Mouse (Mus musculus) thymus, adult 18-20 months (tissue): ENCODE data around the gene Cilp2.

ENCODE experiments used
- DNase-seq, 2 experiments: peaks; one replicate each; pipeline ENCODE4 v3.0.0; 2022; ENCODE audit warnings: mixed read lengths in 2 of 2

Gene Cilp2

DNA sequence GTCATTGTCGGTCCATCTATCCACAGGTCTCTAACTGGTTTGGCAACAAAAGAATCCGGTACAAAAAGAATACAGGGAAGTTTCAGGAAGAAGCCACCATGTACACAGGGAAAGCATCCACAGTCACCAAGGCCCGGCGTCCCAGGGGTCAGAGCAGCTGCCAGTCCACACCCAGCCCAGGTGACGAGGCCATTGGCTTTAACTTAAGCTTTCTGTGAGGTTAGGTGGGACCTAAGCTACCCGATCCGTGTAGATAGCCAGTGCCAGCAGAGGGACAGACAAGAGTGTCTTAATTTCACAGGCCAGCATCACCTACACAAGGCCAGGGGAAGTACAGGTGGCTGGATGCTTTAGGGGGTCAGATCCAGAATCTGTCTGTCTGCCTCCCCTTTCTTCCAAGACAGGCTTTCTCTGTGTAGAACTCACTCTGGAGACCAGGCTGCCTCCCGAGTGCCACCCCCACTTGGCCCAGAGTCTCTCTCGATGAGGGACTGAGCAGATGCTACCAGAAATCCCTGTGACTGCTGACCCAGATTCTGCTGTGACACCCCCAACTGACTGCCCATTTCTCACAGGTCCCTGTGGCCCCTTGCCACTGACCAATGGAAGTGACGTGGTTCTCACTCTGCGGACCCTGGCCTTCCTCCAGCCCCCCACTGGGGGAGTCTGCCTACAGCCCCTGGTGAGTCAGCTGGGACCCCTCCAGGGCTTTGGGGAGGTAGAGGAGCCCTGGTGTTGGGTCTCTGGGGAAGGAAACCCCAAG is 17.3 kb downstream of the Cilp2 start:
- DNase-seq: no peak

DNA sequence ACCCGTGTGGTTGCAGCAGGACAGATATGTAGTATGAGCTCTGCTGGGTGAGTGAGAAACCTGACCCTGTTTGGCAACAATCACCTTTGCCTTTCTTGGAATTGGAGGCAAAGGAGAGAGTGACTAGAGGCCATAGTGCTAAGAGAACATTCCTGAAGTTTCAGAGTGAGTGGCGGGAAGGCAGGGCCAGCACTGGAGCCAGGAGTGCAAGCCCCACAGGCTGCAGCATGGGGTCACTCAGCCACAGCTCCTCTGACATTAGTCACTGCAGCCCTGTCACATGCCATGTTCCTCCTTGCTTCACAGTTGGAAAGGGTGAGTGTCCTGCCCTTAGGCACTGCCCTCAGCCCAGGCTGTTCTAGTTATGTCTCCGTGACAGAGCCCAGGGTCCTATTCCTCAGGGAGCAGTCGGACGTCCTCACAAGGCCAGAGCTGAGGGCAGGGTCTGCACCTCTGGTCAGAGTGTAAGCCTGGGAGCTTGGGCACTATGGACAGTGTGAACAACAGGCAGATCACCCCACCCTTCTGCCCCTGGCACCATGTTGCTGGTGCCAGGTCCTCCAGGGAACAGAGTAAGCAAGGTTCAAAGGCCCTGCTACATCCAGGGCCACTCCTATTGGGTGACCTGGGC is 19.7 kb downstream of the Cilp2 start:
- DNase-seq: no peak

GRCm38 (mm10) chr8:69864180-69864579 is 23.3 kb downstream of the Cilp2 start:
- DNase-seq: no peak

- DNase-seq: no peak
These were observed 24.0 kb downstream of the Cilp2 start for GRCm38 (mm10) chr8:69863387-69864020.

DNA sequence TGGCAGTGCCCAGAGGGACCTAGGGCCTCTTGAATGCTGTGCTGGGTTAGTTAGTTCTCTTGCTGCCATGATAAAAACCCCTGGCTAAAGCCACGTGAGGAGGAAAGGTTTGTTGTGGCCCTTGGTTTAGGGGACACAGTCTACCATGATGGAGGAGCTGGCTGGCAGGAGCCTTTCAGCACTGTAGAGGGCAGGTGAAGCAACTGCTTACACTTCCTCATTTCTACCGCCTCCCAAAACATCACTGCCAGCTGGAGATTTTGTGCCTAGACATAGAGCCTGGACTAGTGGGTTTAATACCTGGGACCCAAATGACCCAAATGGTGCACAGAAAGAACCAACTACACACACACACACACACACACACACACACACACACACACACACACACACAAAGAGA is 26.2 kb downstream of the Cilp2 start:
- no peak for DNase-seq

- DNase-seq: no peak
These were observed 26.7 kb downstream of the Cilp2 start for GRCm38 (mm10) chr8:69860807-69861206.

GRCm38 (mm10) chr8:69853869-69854268 is 33.6 kb downstream of the Cilp2 start:
- no peak for DNase-seq

GRCm38 (mm10) chr8:69850926-69851506 is 36.5 kb downstream of the Cilp2 start:
- no peak for DNase-seq

GRCm38 (mm10) chr8:69849899-69850298 is 37.6 kb downstream of the Cilp2 start:
- no peak for DNase-seq

- no peak for DNase-seq
These were observed 38.5 kb downstream of the Cilp2 start for GRCm38 (mm10) chr8:69848951-69849350.

DNA sequence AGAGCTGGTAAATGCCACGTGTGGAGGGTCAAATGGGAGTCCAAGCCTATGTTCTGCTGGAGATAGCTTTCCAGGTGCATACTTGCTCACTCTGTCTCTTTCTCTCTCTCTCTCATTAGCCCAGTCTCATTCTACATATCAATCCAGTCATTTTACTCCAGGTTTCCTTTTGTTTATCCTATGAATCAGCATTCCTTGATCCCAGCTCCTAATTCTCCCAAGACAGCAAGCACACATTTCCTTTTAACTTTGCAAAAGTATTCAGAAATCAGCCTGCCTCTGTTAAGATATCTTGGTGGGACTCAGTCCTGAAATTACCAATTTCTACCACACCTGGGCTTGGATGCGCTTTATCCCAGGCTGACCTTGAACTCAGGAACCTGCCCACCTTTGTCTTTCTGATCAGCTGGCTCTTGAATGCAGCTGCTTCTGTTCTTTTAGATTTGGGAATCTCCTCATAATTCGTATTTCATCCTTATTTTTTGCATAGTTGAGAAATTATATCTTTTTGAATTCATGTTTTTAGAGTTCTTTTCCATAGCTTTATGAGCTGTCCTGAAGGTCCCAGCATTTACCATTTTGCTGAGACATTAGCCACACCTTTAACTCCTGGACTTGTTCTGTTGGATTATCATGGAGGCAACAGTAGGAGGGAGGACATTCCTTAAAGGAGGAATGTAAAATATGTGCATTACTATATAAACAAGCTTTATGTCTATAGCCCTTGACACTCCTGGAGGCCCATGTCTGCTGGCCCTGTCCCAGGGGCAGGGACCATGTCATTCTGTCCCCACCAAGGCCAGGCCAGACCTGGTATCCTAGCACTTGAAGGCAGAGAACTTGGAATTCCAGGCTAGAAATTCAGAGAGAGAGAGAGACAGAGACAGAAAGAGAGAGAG is 40.1 kb downstream of the Cilp2 start:
- DNase-seq: no peak

DNA sequence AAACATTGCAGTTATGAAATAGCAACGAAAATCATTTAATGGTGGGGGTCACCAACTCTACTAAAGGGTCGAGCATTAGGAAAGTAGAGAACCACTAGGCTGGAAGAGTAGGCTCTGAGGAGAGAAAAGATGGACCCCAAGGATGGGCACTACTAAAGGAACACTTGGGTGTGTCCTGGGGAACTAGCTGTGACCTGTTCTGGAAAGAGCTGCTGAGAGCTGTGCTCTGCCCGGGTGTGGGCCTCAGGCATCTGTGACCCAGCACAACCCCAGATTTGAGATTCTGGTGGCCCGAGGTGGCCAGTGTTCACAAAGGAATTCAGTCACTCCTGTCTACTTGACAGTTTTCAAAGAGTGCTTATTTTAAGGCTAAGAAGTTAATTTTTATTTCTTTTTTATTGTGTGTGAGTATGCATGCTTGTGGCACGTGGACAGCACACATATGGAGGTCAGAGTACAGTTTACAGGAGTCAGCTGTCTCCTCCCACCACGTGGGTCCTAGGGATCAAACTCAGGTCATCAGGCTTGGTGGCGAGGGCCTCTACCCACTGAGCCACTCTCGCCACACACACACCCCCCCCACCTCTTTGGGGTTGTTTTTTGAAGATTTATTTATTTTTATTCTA is 50.3 kb downstream of the Cilp2 start:
- DNase-seq: no peak

DNA sequence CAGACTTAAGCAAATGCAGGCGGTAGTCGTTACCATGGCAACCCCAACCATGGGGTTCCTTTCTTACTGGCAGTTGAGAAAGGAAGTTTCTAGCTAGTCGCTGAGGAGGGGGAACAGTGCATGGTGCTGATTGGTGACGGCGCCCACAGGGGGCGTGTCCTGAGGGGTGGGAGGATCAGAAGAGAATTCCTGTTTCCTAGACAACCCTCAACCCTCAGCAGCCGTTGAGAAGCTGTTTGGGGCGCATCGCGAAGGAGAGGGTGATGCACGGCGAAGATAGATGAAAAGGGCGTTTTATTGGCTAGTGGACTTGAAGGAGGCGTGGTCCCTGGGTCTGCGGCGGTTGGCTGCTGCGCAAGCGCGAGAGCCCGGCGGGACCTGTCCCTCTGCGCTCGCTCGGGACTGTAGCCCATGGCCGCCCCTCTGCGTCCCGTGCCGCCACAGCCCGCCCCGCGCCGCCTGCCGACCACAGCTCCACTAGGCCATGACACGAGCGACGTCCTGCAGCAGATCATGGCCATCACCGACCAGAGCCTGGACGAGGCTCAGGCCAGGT is 55.1 kb downstream of the Cilp2 start, which contains the start of gene Pbx4:
TSS of gene Pbx4 (plus strand) at position 194 of the 556 bp plus-strand sequence.
- DNase-seq: peak; percentile 94 to 97
